Mouse (Mus musculus): ENCODE results near the gene Gm11009. TPM values are rescaled to one million over a fixed set of nuclear protein-coding genes. Genes with fewer than 3 reads are reported as not detected.
"Not testable (repeated sequence)": the region's sequence is repeated elsewhere in the genome, so short reads cannot be mapped to it uniquely, and the experiment has no call there.

Gm11009 gene
- not detected in 2 replicates for polyA plus RNA-seq (2014; fragmentation: Nextera tagmentation; extraction: Ambion mirVana)

- whole genome bisulfite sequencing, result no CpG with 5 or more reads among the region's 2 CpGs
- not testable (repeated sequence) for ATAC-seq (ENCODE audit: insufficient read depth, low FRiP score, low TSS enrichment)
Measured at GRCm38 (mm10) chr2:176319394-176319793, at the start of gene Gm11009. Gene Gm11009 (minus strand): TSS chr2:176319494.

More at GRCm38 (mm10) chr2:176319394-176319793, at the start of gene Gm11009:
- H3K27me3 ChIP-seq (ENCODE audit: control insufficient read depth, insufficient read depth, low read length); H3K9me3 ChIP-seq (ENCODE audit: control insufficient read depth, low read length); DNase-seq (ENCODE audit: low spot score); H3K9ac ChIP-seq (ENCODE audit: low read length); H3K4me3 ChIP-seq (ENCODE audit: low read depth, low read length); H3K36me3 ChIP-seq (ENCODE audit: control insufficient read depth, insufficient read depth, low read length); H3K4me2 ChIP-seq (ENCODE audit: low read depth); H3K4me1 ChIP-seq (ENCODE audit: control insufficient read depth, insufficient read depth, low read length); H3K27ac ChIP-seq (ENCODE audit: low read depth, low read length): not testable (repeated sequence)

Other genes starting within 250 kb of the Gm11009 start
- gene Gm2004, start 169.7 kb downstream of the Gm11009 start, polyA plus RNA-seq (2014; fragmentation: Nextera tagmentation; extraction: Ambion mirVana), result 1.2 and 1.7 TPM in 2 replicates
- 5.9 and 6.6 TPM in 2 replicates for gene 2210418O10Rik, start 92.9 kb downstream of the Gm11009 start, polyA plus RNA-seq (2014; fragmentation: Nextera tagmentation; extraction: Ambion mirVana)
- 10.3 and 12.0 TPM in 2 replicates for gene Gm14435, start 104.1 kb upstream of the Gm11009 start, polyA plus RNA-seq (2014; fragmentation: Nextera tagmentation; extraction: Ambion mirVana)
- gene Gm14434, start 167.3 kb upstream of the Gm11009 start, polyA plus RNA-seq (2014; fragmentation: Nextera tagmentation; extraction: Ambion mirVana), result 8.8 and 19.5 TPM in 2 replicates
- gene Zfp967, start 201.6 kb upstream of the Gm11009 start, polyA plus RNA-seq (2014; fragmentation: Nextera tagmentation; extraction: Ambion mirVana), result not detected in 2 replicates

All from neural tube, embryonic 11.5 days (tissue).